Mouse (Mus musculus) neural tube, embryonic 15.5 days (tissue): ENCODE data around the gene Tmem81. TPM values are rescaled to one million over a fixed set of nuclear protein-coding genes. Genes with fewer than 3 reads are reported as not detected.
"Not testable (repeated sequence)": the region's sequence is repeated elsewhere in the genome, so short reads cannot be mapped to it uniquely, and the experiment has no call there.

ENCODE experiments used
- ATAC-seq: fragments of 200-750 bp; cut with Nextera tagmentation; 2 replicates; pipeline ENCODE4 v1.8.0; 2017; ENCODE audit warnings: mild to moderate bottlenecking, moderate TSS enrichment, moderate library complexity; ENCODE audit not compliant: low FRiP score
- H3K27ac ChIP-seq: fragments of 300-500 bp; sonication (generic); replicated peaks from 2 replicates; pipeline ENCODE4 v1.5.1; 2015; ENCODE audit warnings: mild to moderate bottlenecking, inconsistent platforms
- H3K27me3 ChIP-seq: fragments of 300-500 bp; sonication (generic); replicated peaks from 2 replicates; pipeline ENCODE4 v1.6.1; 2015; ENCODE audit warnings: inconsistent platforms
- H3K36me3 ChIP-seq: fragments of 300-500 bp; sonication (generic); 2 replicates; pipeline ENCODE4 v1.6.1; 2015; ENCODE audit warnings: inconsistent platforms
- H3K4me1 ChIP-seq: fragments of 300-500 bp; sonication (generic); 2 replicates; pipeline ENCODE4 v1.6.1; 2015; ENCODE audit warnings: inconsistent platforms
- H3K4me2 ChIP-seq: fragments of 300-500 bp; sonication (generic); 2 replicates; pipeline ENCODE4 v1.6.1; 2015; ENCODE audit warnings: inconsistent platforms, mild to moderate bottlenecking, moderate library complexity
- H3K4me3 ChIP-seq: fragments of 300-500 bp; sonication (generic); replicated peaks from 2 replicates; pipeline ENCODE4 v1.5.1; 2015; ENCODE audit warnings: mild to moderate bottlenecking, inconsistent platforms
- H3K9ac ChIP-seq: fragments of 300-500 bp; sonication (generic); replicated peaks from 2 replicates; pipeline ENCODE4 v1.6.1; 2015; ENCODE audit warnings: mild to moderate bottlenecking, inconsistent platforms
- H3K9me3 ChIP-seq: fragments of 300-500 bp; sonication (generic); replicated peaks from 2 replicates; pipeline ENCODE4 v1.6.1; 2016; ENCODE audit warnings: inconsistent platforms
- WGBS: fragments of 180-500 bp; shearing (Covaris S2); methylation state at CpG from one replicate; pipeline ENCODE4 v1.1.7; 2015; ENCODE audit warnings: mixed read lengths; 5-methylcytosine and 5-hydroxymethylcytosine counted together
- polyA plus RNA-seq: library from polyadenylated mRNA; unstranded; fragments of >200 nt; fragmentation: Nextera tagmentation; extraction: Ambion mirVana; gene quantifications from 2 replicates; pipeline ENCODE4 v1.2.1, GENCODE M21; 2015

The Tmem81 gene
- polyA plus RNA-seq = 0.70 and 0.73 TPM in 2 replicates

DNA sequence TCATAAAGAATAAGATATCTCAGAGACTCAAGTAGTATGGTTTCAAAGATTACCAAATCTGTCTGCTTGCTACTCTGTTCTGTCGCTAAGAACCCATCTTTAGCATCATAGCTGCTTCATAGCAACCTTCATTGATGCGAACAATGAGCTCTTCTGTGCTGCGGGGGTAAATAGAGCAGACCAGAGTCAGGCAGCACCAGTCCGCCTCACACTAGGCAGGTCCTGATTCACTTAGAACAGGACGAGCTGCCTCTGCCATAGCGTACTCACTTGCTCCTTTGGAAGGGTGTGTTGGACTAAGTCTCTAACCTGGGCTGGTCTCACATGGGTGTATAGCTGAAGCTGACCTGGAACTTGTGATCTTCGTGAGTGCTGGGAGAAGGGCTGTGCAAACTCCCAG lies at the start of gene Tmem81:
Gene Tmem81 (plus strand): TSS at position 173 of the 400 bp plus-strand sequence.
- H3K4me2 ChIP-seq = no peak within 1 kb of the TSS
- H3K9me3 ChIP-seq = no peaks in the 10 kb centered on the region
- H3K27me3 ChIP-seq = no peaks in the 10 kb centered on the region
- ATAC-seq = no peak
- peaks cover 57% of the 10 kb centered on the region for H3K36me3 ChIP-seq
- 0 out of 2 replicates have a peak, but pooled peaks cover 2% of the 10 kb centered on the region for H3K4me1 ChIP-seq
- WGBS = 83% methylated on average over 7 of the region's 7 CpGs
- no peak within 1 kb of the TSS for H3K9ac ChIP-seq
- no peak within 1 kb of the TSS for H3K4me3 ChIP-seq
- H3K27ac ChIP-seq = no peak within 1 kb of the TSS

- WGBS = 91% methylated on average over 5 of the region's 5 CpGs
- Histone ChIP-seq H3K36me3 (peaks cover 50% of the 10 kb centered on the region), H3K4me2 (no peak overlapping the region), H3K9me3 (no peaks in the 10 kb centered on the region), H3K4me1 (no peaks in the 10 kb centered on the region), H3K4me3 (no peak overlapping the region), H3K9ac (no peak overlapping the region), H3K27ac (no peak overlapping the region), H3K27me3 (no peaks in the 10 kb centered on the region)
- no peak for ATAC-seq
Observed at GRCm38 (mm10) chr1:132464651-132465050, 41.4 kb upstream of the Tmem81 start.

- Histone ChIP-seq H3K4me3 (no peak overlapping the region), H3K36me3 (peaks cover 25% of the 10 kb centered on the region), H3K9ac (no peak overlapping the region), H3K4me1 (no peaks in the 10 kb centered on the region), H3K27ac (no peak overlapping the region), H3K9me3 (no peaks in the 10 kb centered on the region), H3K27me3 (no peaks in the 10 kb centered on the region), H3K4me2 (no peak overlapping the region)
- no peak for ATAC-seq
Observed at GRCm38 (mm10) chr1:132468926-132469325, 37.1 kb upstream of the Tmem81 start.

DNA sequence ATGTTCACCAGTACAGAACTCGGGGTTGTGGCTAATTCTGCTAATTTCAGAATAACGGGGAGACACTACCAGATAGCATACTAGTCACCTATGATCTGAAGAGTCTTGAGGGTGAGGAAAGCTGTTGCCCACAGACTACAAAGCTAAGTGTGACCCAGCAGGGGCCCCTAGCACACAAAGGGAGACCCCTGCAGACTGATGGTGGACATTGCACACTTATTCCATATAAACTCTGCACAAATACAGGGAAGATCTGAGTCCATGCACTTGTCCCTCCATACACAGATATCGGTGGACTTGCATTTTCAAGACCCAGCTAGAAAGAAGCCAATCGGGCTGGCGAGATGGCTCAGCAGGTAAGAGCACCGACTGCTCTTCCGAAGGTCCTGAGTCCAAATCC lies 36.5 kb upstream of the Tmem81 start:
- no peak for ATAC-seq
- no peaks in the 10 kb centered on the region for H3K27me3 ChIP-seq
- no peak overlapping the region for H3K9ac ChIP-seq
- H3K9me3 ChIP-seq = no peaks in the 10 kb centered on the region
- no peak overlapping the region for H3K4me3 ChIP-seq
- H3K27ac ChIP-seq = no peak overlapping the region
- no peaks in the 10 kb centered on the region for H3K4me1 ChIP-seq
- peaks cover 19% of the 10 kb centered on the region for H3K36me3 ChIP-seq
- no peak overlapping the region for H3K4me2 ChIP-seq
- 92% methylated on average over 7 of the region's 7 CpGs for WGBS

- peaks cover 13% of the 10 kb centered on the region for H3K36me3 ChIP-seq
- H3K4me2 ChIP-seq, H3K9me3 ChIP-seq, H3K4me1 ChIP-seq, H3K27me3 ChIP-seq, H3K4me3 ChIP-seq, H3K9ac ChIP-seq, H3K27ac ChIP-seq, ATAC-seq: not testable (repeated sequence)
- 100% methylated on average over 1 of the region's 1 CpGs for WGBS
Observed at GRCm38 (mm10) chr1:132470031-132470430, 36.0 kb upstream of the Tmem81 start.

- 0 out of 2 replicates have a peak, but pooled peaks cover 7% of the 10 kb centered on the region for H3K36me3 ChIP-seq
- H3K27me3 ChIP-seq = no peaks in the 10 kb centered on the region
- H3K4me2 ChIP-seq = no peak overlapping the region
- H3K27ac ChIP-seq = no peak overlapping the region
- H3K9ac ChIP-seq = no peak overlapping the region
- H3K4me3 ChIP-seq = no peak overlapping the region
- ATAC-seq = no peak
- no peaks in the 10 kb centered on the region for H3K9me3 ChIP-seq
- WGBS = 82% methylated on average over 2 of the region's 2 CpGs
- peaks cover 4% of the 10 kb centered on the region for H3K4me1 ChIP-seq
Observed at GRCm38 (mm10) chr1:132471032-132471431, 35.0 kb upstream of the Tmem81 start.

GRCm38 (mm10) chr1:132471499-132471898 lies 34.5 kb upstream of the Tmem81 start:
- H3K9ac ChIP-seq = no peak overlapping the region
- no peak for ATAC-seq
- 91% methylated on average over 5 of the region's 5 CpGs for WGBS
- H3K27me3 ChIP-seq = no peaks in the 10 kb centered on the region
- no peak overlapping the region for H3K27ac ChIP-seq
- no peak overlapping the region for H3K4me3 ChIP-seq
- no peak overlapping the region for H3K4me2 ChIP-seq
- 0 out of 2 replicates have a peak, but pooled peaks cover 7% of the 10 kb centered on the region for H3K36me3 ChIP-seq
- H3K4me1 ChIP-seq = peaks cover 6% of the 10 kb centered on the region
- no peaks in the 10 kb centered on the region for H3K9me3 ChIP-seq

DNA sequence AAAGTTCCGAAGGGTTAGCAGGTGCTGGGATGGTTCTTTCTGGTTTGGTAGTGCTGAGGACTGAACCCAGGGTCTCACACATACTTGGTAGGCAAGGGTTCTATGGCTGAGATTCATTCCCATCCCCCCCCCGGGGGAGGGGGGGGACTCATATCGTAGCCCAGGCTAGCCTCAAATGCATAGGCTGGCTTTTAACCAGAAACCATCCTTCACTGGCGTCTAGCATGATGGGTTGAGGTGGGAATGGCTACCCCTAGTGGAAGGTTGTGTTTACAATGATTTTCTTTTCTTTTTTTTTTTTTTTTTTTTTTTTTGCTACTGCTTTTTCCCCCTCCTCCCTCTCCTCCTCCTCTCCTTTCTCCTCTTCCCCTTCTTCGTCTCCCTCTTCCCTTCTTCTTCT lies 33.5 kb upstream of the Tmem81 start:
- 58% methylated on average over 5 of the region's 5 CpGs for WGBS

DNA sequence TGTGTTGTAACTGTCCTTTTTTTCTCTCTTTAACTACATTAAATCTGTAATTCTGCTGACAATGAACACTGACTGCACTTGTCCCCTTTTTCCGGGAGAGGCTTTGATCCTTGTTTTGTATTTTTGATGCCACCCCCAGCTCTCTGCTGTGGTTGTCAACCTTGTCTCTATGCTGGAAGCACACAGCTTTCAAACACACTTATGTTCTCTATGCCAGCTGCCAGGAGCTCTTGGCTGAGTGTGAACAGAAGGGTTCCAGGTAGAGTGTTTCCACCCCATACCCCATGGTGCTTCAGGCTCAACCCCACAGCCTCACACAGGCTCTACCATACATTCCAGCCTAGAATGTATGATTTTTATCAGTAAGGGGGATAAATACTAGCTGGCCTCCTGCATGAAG lies 31.5 kb upstream of the Tmem81 start:
- H3K4me1 ChIP-seq = peaks cover 25% of the 10 kb centered on the region
- no peaks in the 10 kb centered on the region for H3K36me3 ChIP-seq
- H3K9me3 ChIP-seq = no peaks in the 10 kb centered on the region
- no peak overlapping the region for H3K4me2 ChIP-seq
- H3K27ac ChIP-seq = no peak overlapping the region
- no peak overlapping the region for H3K4me3 ChIP-seq
- H3K9ac ChIP-seq = no peak overlapping the region
- 73% methylated on average over 1 of the region's 1 CpGs for whole genome bisulfite sequencing
- no peak for ATAC-seq
- H3K27me3 ChIP-seq = no peaks in the 10 kb centered on the region

More for the DNA sequence above, 33.5 kb upstream of the Tmem81 start:
- peaks cover 7% of the 10 kb centered on the region for H3K4me1 ChIP-seq
- no peak overlapping the region for H3K9ac ChIP-seq
- no peak for ATAC-seq
- H3K4me2 ChIP-seq = no peak overlapping the region
- no peaks in the 10 kb centered on the region for H3K36me3 ChIP-seq
- H3K27me3 ChIP-seq = no peaks in the 10 kb centered on the region
- H3K9me3 ChIP-seq = no peaks in the 10 kb centered on the region
- no peak overlapping the region for H3K4me3 ChIP-seq
- H3K27ac ChIP-seq = no peak overlapping the region

DNA sequence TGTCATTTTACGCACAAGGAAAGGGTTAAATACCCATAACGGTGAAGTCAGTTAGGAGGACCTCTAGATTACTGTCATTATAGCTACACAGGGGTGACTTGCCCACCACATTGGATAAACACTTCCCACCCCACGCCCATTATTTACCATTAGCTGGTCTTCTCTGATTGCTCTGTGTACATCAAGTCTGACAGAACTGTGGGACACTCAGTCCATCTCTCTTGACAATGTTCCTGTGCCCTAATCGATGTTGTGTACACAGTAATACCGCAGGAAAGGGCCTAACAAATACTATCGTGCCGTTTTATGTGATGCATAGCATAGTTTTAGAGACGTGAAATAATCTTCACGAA lies 29.5 kb upstream of the Tmem81 start:
- 5% methylated on average over 9 of the region's 9 CpGs for WGBS
- H3K4me3 ChIP-seq = peak overlapping the region; percentile 93

DNA sequence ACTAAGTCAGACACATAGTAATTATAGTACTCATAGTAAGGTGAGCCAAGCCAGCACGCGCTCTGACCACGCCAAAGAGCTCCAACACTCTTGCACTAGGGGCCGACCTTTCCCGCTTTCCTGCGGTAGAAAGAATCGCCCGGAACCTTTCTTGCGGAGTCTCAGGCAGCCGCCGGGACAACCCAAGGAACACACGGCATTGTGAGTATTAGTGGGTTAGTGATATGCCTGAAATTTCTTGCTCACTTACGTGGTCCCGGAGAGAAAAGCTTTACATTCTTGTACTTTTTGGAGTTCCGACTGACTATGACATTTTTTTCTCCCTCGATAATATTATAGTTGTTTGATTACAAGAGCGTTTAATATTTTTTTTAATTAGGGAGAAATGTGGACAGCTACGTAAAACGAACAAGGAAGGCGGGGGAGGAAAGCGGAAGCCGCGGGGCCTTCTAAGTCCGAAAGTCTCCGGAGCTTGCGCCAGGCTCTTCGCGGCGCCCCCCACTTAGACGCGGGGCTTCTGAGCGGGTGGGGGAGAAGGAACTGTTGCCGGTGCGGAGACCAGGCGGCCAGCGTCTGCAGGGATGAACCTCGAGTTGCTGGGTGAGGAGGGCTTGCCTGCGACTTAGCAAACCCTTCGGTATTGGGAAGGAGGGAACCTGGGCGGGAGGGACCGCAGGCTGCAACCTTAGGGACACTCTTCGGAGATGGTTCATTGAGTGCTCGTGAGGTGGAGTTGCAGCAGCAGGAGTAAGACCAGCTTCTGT lies 28.9 kb upstream of the Tmem81 start, which contains the start of gene Rbbp5:
Gene Rbbp5 (plus strand): TSS at position 438 of the 764 bp plus-strand sequence.
- H3K4me2 ChIP-seq = peak within 1 kb of the TSS; percentile 78
- no peaks in the 10 kb centered on the region for H3K9me3 ChIP-seq
- H3K36me3 ChIP-seq = no peaks in the 10 kb centered on the region
- under 1% methylated on average over 43 of the region's 43 CpGs for WGBS
- H3K27ac ChIP-seq = peak within 1 kb of the TSS; percentile 82
- no peaks in the 10 kb centered on the region for H3K27me3 ChIP-seq
- H3K4me1 ChIP-seq = peaks cover 25% of the 10 kb centered on the region
- ATAC-seq = peak; percentile 92
- H3K9ac ChIP-seq = peak within 1 kb of the TSS; percentile 84
- peak within 1 kb of the TSS; percentile 93 for H3K4me3 ChIP-seq

More for the DNA sequence above, 29.5 kb upstream of the Tmem81 start:
- Histone ChIP-seq H3K9me3 (no peaks in the 10 kb centered on the region), H3K4me2 (peak overlapping the region; percentile 78), H3K9ac (peak overlapping the region; percentile 84), H3K27me3 (no peaks in the 10 kb centered on the region), H3K27ac (peak overlapping the region; percentile 82), H3K4me1 (peaks cover 25% of the 10 kb centered on the region), H3K36me3 (no peaks in the 10 kb centered on the region)
- ATAC-seq = peak; percentile 63

GRCm38 (mm10) chr1:132479438-132479837 lies 26.6 kb upstream of the Tmem81 start:
- Histone ChIP-seq H3K4me2 (no peak overlapping the region), H3K36me3 (no peaks in the 10 kb centered on the region), H3K9me3 (no peaks in the 10 kb centered on the region), H3K4me1 (peaks cover 25% of the 10 kb centered on the region), H3K4me3 (no peak overlapping the region), H3K27ac (no peak overlapping the region), H3K9ac (no peak overlapping the region), H3K27me3 (no peaks in the 10 kb centered on the region)
- WGBS = 93% methylated on average over 1 of the region's 1 CpGs
- no peak for ATAC-seq
